Mouse (Mus musculus): Measurements from ENCODE around the gene Akr1a1.
"Not testable (repeated sequence)": the region's sequence is repeated elsewhere in the genome, so short reads cannot be mapped to it uniquely, and the experiment has no call there.

Gene Akr1a1

DNA sequence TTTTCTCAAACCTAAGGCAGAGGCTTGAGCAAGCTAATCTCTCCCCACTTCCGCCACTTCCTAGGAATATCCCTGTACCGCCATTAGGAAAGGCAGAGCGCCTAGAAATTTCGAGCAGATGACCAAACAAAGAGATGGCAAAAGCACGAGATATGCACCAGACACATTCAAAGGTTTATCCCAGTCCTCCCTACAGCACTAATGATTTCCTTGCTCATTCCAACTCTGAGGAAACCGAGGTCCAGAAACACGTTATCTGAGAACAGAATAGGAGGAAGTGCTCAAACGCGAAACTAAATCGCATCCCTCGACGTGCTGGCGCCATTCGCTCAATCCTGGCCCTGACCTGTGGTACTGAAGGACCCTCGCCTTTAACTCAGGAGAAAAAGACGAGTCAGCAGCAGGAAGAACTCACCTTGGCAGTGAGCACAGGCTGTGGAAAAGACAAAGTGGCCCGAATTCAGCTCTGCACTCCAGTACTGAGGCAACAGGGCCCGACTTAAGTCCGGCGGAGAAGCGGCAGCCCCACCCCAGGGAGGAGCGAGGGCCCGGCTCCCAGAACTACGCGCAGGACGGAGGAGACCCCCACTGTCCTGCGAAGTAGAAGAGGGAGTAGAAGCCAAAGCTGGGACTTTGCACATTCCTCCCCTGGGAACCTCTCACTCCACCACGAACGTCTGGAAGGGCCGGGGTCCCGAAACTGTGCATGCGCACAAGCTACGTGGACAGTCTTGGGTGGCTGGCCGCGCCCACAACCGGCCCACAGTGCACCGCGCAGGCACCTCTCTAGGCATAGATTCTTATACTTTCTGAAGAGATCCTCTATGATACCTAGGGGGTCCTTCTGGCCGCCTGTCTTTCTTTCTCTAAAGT lies at the start of gene Akr1a1:
TSS of gene Akr1a1 (minus strand) at position 757 of the 873 bp plus-strand sequence.
- DNase-seq (ENCODE audit: low spot score): peak; percentile 61

DNA sequence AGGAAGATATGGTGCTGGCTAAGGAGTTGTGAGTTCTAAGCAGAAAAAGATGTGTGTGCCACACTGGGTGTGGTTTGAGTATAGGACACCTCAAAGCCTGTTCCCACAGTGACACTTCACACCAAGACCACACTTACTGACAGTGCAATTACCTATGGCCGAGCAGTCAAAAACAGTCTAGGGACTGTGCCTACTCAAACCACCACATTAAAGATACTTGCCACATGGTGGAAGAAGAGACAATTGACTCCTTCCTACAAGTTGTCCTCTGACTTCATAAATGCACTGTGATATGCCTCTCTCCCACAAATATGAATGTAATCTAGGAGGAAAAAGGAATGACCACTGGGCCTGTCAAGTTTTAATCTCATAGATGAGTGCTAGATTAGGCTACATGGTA lies 49.5 kb upstream of the Akr1a1 start:
- no peak for DNase-seq (ENCODE audit: low spot score)

DNA sequence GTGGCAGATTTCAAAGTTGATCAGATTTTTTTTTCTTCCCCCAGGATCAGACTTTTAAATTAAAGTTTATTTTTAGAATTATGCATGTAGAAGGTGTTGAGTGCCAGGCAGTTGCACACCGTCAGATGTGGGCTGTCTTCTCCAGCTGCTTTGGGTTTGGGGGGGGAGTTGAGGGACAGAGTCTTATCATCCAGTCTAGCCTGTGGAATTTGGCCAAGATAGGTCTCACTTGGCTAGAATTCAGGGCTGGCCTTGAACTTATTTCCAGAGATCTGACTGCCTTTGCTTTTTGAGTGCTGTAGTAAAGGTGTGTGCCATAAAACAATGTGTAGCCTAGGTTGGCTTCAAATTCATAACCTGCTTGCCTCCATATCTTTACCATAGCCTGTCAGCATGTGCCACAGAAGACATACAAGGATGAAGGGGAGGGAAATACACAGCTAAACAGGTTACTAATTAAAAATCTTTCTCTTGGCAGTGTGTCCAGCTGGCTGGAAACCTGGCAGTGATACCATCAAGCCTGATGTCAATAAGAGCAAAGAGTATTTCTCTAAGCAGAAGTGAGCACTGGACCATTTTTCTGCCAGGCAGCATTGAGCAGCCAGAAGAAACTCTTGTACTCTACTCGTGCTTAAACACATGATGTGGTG lies 47.3 kb upstream of the Akr1a1 start:
- DNase-seq (ENCODE audit: low spot score): no peak

DNA sequence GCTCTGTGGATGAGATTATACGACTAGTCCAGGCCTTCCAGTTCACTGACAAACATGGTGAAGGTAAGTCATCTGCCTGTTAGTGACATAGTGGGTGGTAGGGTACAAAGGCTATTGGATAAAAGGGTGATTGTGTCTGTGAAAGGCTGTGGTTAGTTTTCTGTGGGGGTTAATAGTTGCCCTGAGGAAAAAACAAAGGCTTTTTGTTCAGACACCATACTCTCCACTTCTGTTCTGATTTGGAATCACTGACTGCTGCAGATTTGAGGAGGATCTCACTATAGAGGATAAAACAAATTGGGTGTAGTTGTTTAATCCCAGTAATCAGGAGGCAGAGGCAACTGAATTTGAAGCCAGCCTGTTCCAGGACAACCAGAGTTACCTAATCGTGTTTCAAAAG lies 42.3 kb upstream of the Akr1a1 start:
- no peak for DNase-seq (ENCODE audit: low spot score)

DNA sequence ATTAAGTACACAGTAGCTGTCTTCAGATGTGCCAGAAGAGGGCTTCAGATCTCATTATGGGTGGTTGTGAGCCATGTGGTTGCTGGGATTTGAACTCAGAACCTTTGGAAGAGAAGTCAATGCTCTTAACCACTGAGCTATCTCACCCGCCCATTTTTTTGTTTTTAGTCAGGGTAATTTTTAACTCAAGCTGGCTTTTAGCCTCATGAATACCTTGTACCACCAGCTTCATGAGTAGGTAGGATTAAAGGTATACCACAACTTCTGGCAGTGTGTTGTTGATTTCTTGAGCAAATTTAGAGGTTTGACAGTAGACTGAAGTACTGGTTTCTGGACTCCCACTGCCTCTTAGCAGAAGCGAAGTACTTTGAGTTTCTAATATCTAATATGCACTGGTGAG lies 40.7 kb upstream of the Akr1a1 start:
- DNase-seq (ENCODE audit: low spot score): no peak

DNA sequence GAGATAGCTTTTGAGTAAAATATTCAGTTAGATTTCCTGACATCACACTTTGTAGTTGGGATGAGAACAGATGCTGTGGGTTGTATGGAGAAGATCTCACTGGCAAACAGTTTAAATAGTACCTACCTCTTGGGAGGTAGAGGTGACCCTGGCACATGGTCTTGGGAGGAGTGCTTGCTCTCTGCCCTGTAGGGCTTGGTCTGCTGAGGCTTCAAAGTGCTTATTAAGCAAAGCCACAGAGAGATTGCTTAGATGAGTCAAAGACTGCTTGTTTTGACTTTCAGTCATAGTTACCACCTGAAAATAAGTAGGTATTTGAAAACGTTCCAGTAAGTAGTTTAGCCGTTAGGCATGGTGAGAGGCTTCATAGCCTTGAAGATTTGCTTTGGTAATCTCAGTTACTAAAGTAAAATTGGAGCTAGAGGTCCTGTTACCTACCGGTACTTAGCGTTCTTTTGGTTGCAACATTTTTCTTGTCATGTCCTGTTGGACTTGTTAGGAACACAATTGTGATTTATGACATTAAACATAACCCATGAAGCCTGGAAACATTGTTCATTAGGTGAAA lies 37.9 kb upstream of the Akr1a1 start:
- no peak for DNase-seq (ENCODE audit: low spot score)

DNA sequence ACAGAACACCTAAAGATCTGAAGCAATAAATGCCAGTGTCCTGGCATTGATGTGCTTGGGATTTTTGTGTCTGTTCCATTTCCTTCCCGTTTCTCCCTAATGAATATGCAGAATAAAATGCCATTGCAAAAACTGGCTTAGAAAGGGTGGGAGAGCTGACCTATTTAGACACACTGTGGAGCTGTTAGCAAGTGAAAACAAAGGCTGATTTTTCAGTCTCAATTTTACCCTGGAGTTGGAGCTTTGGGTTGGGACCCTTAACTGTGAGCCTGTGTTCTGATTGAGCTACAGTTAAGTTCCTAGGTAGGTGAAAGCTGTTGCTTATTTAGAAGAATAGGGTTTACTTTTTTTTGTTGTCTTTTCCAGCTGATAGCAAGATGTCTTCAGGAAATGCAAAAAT lies 35.6 kb upstream of the Akr1a1 start:
- DNase-seq (ENCODE audit: low spot score): no peak

DNA sequence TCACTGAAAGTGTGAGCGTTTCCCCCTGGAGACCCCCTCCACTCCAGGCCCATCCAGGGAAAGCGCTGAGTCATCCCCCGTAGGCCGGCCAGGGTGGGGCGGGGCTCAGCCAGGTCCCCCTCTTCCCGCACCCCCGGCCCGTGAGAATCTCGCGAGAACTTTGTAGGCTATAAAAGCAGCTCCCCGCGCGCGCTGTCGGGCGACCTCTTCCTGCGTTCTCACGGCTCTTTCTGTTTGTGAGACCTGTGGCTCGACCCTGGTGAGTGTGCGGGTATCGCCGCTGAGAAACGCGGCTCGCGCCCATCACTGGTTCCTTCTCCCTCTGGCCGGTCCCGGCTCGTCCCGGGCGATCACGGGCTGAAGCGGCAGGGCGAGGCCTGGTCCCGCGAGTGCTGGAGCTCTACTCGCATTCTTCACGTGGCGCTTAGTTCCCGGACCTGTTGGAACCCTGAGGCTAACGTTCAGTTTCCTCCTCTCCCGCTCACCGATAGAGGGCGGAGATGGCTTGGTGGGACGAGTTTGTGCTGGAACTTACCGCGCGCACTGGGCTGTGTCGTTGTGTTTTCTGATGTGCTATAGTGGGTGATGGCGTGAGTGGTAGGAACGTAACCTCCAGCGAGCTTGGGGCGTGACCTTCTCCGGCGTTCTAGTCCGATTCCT lies 34.1 kb upstream of the Akr1a1 start, which contains the start of gene Prdx1:
TSS of gene Prdx1 (plus strand) at position 143 of the 660 bp plus-strand sequence.
- peak; percentile 95 for DNase-seq (ENCODE audit: low spot score)

DNA sequence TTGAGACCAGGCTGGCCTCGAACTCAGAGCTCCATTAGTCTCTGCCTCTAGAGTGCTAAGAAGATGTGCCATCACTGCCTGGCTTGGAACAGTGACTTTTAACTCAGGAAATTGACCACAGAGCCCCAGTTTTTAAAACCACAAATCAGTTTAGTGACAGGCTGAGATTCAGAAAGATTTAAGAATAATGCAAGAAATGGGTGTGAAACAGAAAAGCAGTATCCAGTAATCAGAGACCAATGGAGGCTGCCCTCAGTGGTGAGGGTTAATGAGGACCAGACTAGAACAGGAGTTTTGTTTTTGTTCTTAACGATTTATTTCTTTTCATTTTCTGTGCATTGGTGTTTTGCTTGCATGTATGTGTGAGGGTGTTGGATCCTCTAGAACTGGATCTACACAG lies 33.2 kb upstream of the Akr1a1 start:
- DNase-seq (ENCODE audit: low spot score): no peak

DNA sequence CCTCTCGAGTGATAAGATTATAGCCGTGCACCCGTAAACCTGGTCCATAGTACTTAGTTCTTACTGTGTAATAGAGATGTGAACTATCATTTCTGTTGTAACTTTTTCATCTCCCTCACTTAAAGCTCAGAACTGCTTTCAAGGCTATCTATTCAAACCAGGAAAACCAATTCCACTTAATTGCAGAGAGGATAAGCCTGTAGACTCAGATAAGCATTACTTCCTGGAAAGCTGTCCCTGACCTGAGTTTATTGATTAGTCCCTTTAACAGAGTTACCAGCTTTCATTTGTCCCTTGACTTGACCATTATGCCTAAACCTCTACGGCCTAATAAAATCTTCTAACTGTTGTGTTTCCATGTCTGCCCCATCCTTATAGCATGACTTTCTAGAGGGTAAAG lies 32.5 kb upstream of the Akr1a1 start:
- no peak for DNase-seq (ENCODE audit: low spot score)

DNA sequence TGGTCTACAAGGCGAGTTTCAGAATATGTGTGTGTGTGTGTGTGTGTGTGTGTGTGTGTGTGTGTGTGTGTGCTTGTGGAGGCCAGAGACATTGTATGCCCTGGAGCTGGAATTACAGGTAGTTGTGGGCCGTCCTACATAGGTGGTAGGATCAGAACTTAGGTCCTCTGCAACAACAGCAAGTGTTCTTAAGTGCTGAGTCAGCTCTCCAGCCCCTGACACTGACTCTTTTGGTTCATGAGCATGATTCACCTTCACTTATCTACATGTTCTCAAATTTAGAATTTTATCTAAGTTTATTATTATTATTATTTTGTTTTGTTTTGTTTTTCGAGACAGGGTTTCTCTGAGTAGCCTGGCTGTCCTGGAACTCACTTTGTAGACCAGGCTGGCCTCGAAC lies 29.0 kb upstream of the Akr1a1 start:
- DNase-seq (ENCODE audit: low spot score): not testable (repeated sequence)

DNA sequence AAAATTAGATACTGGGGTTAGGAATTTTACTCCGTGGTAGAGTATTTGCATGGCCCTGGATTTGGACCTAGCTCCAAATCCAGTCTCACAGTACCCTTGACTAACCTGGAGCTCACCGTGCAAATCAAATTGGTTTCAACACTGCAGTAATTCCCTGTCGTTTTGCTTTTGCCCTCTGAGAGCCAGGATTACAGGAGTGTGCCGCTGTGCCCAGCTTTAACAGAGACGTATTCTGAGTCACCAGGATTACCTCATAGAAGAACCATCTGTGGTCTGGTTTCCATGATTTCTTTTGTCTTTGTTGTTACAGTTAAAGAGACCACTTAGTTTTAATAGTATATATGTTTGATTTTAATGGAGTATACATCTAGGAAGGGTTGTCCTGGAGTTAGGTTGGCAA lies 27.7 kb upstream of the Akr1a1 start:
- DNase-seq (ENCODE audit: low spot score): no peak

DNA sequence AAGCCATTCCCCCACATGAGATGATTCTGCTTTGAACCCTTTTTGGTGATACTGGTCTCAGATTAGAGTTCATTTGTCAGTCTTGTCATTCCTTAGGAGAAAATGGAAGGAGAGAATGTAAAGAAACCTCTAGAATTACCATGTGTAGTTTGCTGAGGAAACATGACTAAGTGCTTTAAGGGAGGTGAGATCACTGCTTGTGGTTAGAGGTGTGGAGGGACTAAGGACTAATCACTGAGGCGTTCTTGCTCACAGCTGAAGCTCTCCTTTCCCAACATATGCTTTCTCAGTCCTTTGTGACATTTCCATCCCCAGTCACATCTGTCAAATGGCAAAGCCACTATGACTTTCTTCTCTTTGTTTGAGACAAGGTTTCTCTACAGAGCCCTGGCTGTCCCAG lies 26.3 kb upstream of the Akr1a1 start:
- DNase-seq (ENCODE audit: low spot score): no peak

DNA sequence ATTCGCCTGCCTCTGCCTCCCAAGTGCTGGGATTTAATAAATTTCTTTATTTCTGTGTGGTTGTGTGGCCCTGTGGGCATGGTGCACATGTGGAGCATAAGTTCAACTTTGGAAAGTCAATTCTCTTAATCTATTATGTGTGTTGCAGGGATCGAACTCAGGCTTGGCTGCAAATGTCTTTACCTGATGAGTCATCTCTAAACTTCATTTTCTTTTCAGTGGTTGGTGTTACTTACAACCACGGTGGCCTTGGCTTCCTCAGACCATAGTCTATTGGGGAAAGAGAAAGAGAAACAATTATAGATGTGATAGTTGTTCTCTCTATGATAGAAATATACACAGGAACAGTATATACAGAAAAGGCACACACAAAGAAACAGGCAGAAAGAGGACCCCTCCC lies 24.5 kb upstream of the Akr1a1 start:
- DNase-seq (ENCODE audit: low spot score): no peak

DNA sequence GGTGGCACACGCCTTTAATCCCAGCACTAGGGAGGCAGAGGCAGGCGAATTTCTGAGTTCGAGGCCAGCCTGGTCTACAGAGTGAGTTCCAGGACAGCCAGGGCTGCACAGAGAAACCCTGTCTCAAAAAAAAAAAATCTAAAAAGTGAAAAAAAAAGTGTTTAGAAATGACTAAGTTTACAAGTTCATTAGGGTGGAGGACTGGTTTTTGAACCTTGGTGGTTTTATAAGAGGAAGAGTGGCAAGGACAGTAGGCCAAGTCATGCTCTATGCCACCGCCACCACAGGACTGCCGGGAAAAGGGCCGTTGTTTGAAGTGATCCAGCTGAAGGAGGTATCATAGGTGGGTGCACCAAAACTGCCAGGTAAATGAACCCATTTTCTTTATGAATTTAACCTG lies 23.3 kb upstream of the Akr1a1 start:
- DNase-seq (ENCODE audit: low spot score): not testable (repeated sequence)

DNA sequence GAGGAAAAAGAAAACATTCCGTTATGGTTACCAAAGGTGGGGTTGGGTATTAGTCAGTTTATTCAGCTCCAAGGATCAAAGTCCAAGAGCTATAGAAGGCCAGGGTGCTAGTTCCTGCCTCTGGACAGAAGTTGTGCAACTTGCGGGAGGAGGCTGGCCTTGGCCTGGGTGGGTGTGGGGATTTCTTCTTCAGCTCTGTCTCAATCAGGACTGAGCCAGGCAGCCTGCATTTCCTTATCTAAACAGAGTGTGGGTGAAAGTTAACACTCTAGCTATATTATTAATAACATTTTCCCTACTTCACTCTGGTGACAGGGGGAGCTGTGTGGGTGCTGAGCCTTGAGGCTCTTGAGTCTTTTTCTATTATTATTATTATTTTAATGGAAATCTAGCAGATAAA lies 21.3 kb upstream of the Akr1a1 start:
- DNase-seq (ENCODE audit: low spot score): no peak

DNA sequence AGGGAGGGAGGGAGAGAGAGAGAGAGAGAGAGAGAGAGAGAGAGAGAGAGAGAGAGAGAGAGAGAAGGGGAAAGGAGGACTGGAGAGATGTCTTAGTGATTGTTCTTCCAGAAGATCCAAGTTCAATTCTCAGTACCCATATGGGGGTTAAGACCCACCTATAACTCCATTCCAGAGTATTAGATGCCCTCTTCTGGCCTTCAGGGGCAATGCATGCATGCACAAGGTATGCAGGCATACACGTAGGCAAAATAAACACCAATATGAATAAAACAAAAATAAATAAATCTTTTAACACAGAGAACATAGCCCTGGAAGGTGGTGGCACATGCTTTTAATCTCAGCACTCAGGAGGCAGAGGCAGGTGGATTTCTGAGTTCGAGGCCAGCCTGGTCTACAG lies 17.8 kb upstream of the Akr1a1 start:
- DNase-seq (ENCODE audit: low spot score): no peak

DNA sequence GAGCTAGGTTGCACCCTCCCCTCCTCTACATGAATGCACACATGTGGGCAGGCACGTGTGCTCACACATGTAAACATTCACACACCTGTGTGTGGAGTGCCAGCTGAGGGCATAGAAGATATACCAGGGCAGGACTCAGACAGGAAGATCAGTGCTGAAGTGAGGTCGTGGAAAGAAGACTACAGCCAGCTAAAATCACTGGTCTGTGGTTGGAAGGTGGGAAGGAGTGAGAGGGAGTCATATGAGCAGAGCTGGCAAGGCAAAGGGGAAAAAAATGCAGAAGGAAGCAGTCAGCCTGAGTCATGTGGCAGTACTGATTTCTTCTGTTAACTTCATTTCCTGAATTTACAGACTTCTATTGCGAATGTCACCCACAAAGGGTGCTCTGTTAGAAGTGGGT lies 16.7 kb upstream of the Akr1a1 start:
- DNase-seq (ENCODE audit: low spot score): no peak

DNA sequence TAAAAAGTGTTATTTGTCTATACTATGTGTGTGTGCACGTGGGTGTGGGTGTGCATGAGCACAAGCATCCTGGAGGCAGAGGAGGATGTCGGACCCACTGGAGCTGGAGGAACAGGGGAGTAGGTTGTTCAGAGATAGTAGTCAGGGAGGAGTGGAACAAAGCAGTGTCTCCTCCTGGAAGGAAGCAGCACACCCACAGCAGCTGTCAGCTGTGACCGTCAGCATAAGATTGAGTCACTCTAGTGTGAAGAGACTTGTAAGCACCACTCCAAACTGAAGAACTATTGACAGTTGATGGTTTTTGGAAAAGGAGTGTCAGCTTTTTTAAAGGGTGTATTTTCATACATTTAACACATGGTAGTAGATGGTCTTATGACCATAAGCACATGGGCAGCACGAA lies 15.1 kb upstream of the Akr1a1 start:
- no peak for DNase-seq (ENCODE audit: low spot score)

DNA sequence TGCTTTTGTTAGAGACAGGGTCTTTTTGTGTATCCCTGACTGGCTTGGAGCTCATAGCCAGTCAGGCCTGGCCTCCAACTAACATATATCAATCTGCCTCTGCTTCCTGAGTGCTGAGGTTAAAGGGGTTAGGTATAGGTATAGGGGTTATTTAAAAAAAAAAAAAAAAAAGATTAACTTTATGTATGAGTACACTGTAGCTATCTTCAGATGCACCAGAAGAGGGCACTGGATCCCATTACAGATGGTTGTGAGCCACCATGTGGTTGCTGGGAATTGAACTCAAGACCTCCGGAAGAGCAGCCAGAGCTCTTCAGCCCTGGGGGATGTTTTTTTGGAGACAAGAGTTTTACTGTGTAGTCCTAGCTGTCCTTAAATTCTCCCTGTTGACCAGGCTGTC lies 10.5 kb upstream of the Akr1a1 start:
- no peak for DNase-seq (ENCODE audit: low spot score)

DNA sequence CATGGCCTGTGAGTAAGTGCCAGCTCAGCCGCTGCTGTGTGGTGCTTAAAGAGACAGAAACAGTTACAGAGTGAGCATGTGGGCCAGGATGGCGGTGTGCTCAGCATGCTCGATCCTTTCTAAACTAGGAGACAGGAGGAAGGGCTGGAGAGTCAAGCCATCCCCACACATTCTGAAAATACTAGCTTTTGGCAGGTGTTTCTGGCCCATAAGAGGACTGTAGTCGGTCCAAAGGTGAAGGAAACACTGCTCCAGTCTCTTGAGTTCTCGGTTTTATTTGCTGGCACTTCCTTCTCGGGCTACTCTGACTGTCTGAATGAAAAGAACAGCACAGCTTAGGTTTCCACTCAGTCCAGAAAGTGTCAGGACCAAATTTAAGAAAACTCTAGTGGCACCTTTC lies 9.3 kb upstream of the Akr1a1 start:
- no peak for DNase-seq (ENCODE audit: low spot score)

DNA sequence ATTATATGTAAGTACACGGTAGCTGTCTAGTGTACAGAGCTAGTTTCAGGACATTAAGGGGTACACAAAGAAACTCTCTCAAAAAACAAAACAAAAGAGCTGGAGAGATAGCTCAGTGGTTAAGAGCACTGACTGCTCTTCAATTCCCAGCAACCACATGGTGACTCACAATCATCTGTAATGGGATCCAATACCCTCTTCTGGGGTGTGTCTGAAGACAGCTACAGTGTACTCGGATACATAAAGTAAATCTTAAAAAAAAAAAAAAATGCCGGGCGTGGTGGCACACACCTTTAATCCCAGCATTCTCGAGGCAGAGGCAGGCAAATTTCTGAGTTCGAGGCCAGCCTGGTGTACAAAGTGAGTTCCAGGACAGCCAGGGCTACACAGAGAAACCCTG lies 8.4 kb upstream of the Akr1a1 start:
- DNase-seq (ENCODE audit: low spot score): not testable (repeated sequence)

DNA sequence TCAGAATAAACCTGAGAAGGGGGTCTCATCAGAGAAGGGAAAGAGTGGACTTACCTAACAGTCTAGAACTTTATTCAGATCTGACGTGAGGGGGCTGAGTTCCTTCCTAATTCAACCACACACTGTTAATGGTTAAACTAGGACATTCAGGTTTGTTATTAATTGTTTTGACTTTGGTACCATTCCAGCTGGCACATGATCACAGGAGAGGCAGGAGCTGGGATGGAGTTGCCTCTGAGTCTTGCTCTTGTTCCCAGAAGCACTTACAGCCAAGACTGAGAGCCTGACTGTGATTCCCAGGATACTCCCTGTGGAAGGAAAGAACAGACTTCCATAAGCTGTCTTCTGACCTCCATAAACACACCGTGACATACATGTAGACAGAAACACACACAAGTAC lies 8.0 kb upstream of the Akr1a1 start:
- DNase-seq (ENCODE audit: low spot score): no peak
